Mouse (Mus musculus): ENCODE data around the gene Prcd. TPM values are rescaled to one million over a fixed set of nuclear protein-coding genes. Genes with fewer than 3 reads are reported as not detected.

Prcd gene
- polyA plus RNA-seq, 1 experiment, result 0.44 TPM

DNA sequence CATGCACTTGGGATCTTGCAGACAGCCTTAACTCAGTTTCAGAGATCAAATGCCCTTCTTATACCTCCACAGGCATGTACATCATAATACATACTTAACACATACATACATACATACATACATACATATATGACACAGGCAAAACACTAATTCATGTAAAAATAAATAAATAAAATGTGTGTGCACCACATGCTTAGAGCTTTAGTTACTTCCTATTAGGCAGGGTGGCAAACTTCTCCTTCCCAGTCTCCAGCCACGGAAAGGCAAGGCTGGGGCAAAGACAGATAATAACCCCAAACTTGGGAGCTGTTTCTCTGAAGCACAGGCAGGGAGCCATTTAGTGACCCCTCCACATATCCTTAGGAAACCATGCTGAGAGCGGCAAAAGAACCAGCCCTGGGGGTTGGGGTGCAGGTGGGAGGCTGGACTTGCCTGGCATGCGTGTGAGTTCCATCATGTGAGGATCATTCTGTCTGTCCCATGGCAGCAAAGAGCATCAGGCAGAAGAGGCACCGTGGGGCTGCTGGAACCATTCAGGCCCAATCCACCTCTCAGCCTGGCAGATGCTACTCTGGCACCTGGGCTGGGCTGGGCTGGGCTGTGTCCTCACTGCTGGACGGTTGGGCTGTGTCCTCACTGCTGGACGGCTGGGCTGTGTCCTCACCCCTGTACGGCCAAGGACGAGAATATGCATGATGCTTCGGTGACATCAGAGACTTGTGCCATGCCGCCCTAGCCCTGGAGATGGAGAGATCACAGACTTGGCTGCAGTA, 26.8 kb upstream of the Prcd start, which contains the start of gene Rhbdf2:
TSS of gene Rhbdf2 (minus strand) at position 721 of the 773 bp plus-strand sequence.
- Histone ChIP-seq H3K27ac (ENCODE audit: insufficient read depth, low read depth, low read length) (no peak within 1 kb of the TSS), H3K4me1 (ENCODE audit: control insufficient read depth, insufficient read depth, low read length) (peaks cover 19% of the 10 kb centered on the region), H3K27me3 (replicated peaks; ENCODE audit: control insufficient read depth, insufficient read depth, low read length) (no peaks in the 10 kb centered on the region), H3K4me3 (ENCODE audit: insufficient read depth, low read depth, low read length) (no peak within 1 kb of the TSS), H3K36me3 (ENCODE audit: control insufficient read depth, insufficient read depth, low read length) (no peaks in the 10 kb centered on the region)
- DNase-seq, result no peak
- 81% methylated on average over 10 of the region's 10 CpGs for WGBS
- no peak for TF ChIP-seq CTCF (conservative IDR thresholded peaks at IDR 0.05; ENCODE audit: insufficient read depth, insufficient read length, low read depth, low read length)
- TF ChIP-seq POLR2A (IDR thresholded peaks at IDR 0.05; ENCODE audit: low read depth, low read length), result no peak

DNA sequence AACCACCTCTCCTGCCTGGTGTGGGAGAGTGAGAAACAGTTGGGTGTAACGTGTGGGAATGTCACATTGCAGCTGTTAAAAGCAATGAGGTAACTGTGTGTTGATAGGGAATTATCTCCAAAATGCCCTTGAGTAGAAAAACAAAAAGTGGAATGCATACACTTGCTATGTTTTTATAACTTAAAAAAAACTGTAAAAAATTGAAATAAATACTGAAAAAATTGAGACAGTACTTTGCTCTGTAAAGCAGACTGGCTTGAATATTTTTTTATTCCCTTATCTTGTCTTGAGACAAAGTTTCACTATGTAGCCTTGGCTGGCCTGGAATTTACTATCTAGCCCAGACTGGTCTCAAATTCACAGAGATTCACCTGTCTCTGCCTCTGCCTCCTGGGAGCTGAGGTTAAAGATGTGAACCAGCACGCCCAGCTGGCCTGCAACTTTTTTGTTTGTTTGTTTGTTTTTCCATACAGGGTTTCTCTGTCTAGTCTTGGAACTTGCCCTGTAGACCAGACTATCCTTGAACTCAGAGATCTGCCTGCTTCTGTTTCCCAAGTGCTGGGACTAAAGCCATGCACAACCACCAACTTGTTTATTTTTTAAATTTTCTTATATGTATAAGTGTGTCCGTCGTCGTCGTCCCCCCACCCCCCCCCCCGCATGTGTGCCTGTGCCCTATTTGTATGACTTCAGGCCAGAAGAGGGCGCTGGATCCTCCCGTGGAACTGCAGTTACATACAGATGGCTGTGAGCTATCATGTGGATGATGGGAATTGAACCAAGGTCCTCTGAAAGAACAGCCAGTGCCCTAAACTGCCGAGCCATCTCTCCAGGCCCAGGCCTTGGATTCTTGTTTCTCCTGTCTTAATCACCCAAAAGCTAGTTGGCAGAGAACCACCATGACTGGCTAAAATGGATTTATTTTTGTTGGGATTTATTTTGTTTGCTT, 26.0 kb upstream of the Prcd start:
- TF ChIP-seq CTCF (conservative IDR thresholded peaks at IDR 0.05; ENCODE audit: insufficient read depth, insufficient read length, low read depth, low read length), result peak; percentile 40; the same call in 1 of the 2 replicates
- TF ChIP-seq POLR2A (IDR thresholded peaks at IDR 0.05; ENCODE audit: low read depth, low read length), result no peak
- Histone ChIP-seq H3K4me3 (ENCODE audit: insufficient read depth, low read depth, low read length) (no peak overlapping the region), H3K27me3 (replicated peaks; ENCODE audit: control insufficient read depth, insufficient read depth, low read length) (no peaks in the 10 kb centered on the region), H3K27ac (ENCODE audit: insufficient read depth, low read depth, low read length) (no peak overlapping the region), H3K36me3 (ENCODE audit: control insufficient read depth, insufficient read depth, low read length) (no peaks in the 10 kb centered on the region), H3K4me1 (ENCODE audit: control insufficient read depth, insufficient read depth, low read length) (peaks cover 11% of the 10 kb centered on the region)
- WGBS, result 38% methylated on average over 10 of the region's 10 CpGs
- peak; percentile 35 for DNase-seq

DNA sequence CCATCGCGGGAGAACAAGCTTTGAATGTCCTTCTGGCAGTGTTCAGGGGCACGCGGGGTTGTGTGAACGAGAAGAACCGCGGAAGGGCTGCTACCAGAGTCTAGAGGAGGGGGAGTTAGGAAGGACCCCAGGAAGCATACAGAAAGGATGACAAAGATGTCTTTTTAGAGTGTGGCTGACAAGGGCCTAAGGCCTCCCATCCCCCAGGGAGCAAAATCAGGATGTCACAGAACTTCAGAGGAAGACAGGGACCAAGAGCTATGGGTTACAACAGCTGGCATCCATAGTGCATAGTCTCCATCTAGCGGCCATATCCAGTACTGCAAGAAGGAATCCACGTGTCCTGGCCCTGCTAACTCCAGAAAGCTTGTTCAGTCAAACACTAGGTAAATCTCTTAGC, 24.6 kb upstream of the Prcd start:
- no peak overlapping the region for H3K4me3 ChIP-seq (ENCODE audit: insufficient read depth, low read depth, low read length)
- no peak overlapping the region for H3K27ac ChIP-seq (ENCODE audit: insufficient read depth, low read depth, low read length)
- TF ChIP-seq CTCF (conservative IDR thresholded peaks at IDR 0.05; ENCODE audit: insufficient read depth, insufficient read length, low read depth, low read length), result peak; percentile 99
- TF ChIP-seq POLR2A (IDR thresholded peaks at IDR 0.05; ENCODE audit: low read depth, low read length), result no peak
- peak; percentile 91 for DNase-seq
- H3K27me3 ChIP-seq (replicated peaks; ENCODE audit: control insufficient read depth, insufficient read depth, low read length), result no peaks in the 10 kb centered on the region
- H3K4me1 ChIP-seq (ENCODE audit: control insufficient read depth, insufficient read depth, low read length), result no peaks in the 10 kb centered on the region
- H3K36me3 ChIP-seq (ENCODE audit: control insufficient read depth, insufficient read depth, low read length), result no peaks in the 10 kb centered on the region
- WGBS, result 58% methylated on average over 9 of the region's 9 CpGs

DNA sequence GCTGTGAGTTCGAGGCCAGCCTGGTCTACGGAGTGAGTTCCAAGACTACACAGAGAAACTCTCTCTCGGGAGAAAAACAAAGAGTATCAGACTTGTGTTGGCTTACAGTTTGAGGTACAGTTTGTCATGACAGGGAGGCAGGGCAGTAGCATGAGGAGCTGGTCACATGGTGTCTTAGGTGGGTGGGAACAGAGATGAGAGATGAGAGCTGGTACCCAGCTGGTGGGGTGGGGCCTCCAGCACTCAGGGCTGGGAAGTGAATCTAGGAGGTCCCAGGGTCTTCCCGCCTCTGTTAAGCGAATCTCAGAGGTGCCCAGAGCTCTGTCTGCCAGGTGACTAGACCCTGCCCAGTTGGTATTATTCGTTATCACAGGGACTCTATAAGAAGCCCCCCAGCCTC, 23.9 kb upstream of the Prcd start:
- no peak overlapping the region for H3K4me3 ChIP-seq (ENCODE audit: insufficient read depth, low read depth, low read length)
- TF ChIP-seq CTCF (conservative IDR thresholded peaks at IDR 0.05; ENCODE audit: insufficient read depth, insufficient read length, low read depth, low read length) (no peak), POLR2A (IDR thresholded peaks at IDR 0.05; ENCODE audit: low read depth, low read length) (no peak)
- H3K4me1 ChIP-seq (ENCODE audit: control insufficient read depth, insufficient read depth, low read length), result no peaks in the 10 kb centered on the region
- H3K27ac ChIP-seq (ENCODE audit: insufficient read depth, low read depth, low read length), result no peak overlapping the region
- H3K27me3 ChIP-seq (replicated peaks; ENCODE audit: control insufficient read depth, insufficient read depth, low read length), result no peaks in the 10 kb centered on the region
- no peaks in the 10 kb centered on the region for H3K36me3 ChIP-seq (ENCODE audit: control insufficient read depth, insufficient read depth, low read length)
- DNase-seq, result no peak
- WGBS, result 92% methylated on average over 6 of the region's 6 CpGs

DNA sequence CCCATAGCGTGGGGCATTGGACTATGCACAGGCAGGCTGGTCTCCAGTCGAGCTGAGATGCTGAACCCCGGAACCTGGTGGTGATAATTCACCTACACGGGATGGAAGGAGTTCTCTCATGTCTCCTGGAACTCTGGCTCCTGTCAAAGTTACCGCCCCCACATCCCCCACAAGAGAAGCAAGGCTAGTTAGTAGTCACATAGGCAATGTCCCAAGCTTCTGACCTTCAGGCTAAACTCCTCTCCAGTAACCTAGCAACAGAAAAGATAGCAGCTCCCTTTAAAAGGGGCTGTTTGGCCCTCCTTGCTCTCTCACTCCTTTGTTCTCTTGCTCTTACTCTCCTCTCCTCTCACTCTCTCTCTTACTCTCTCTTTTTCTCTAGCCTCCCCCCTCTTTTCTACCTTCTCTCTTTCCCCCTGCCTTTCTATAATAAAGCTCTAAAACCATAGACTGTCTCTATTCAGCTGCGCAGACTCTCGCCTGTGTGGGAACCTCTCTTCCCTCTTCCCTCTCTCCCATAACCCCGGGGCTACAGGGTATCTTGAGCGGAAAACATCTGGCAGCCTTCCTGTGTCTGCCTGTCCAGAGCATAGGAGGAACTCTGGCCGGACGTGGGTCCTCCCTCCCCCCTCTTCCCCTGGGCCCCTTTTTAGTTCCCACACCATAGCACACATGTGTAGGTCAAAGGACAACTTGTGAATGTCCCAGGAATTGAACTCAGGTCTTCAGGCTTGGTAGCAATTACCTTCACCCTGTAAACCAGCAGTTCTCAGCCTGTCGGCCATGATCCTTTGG, 23.0 kb upstream of the Prcd start:
- H3K27me3 ChIP-seq (replicated peaks; ENCODE audit: control insufficient read depth, insufficient read depth, low read length), result no peaks in the 10 kb centered on the region
- DNase-seq, result no peak
- no peak overlapping the region for H3K27ac ChIP-seq (ENCODE audit: insufficient read depth, low read depth, low read length)
- H3K4me1 ChIP-seq (ENCODE audit: control insufficient read depth, insufficient read depth, low read length), result no peaks in the 10 kb centered on the region
- TF ChIP-seq CTCF (conservative IDR thresholded peaks at IDR 0.05; ENCODE audit: insufficient read depth, insufficient read length, low read depth, low read length), result no peak
- no peak for TF ChIP-seq POLR2A (IDR thresholded peaks at IDR 0.05; ENCODE audit: low read depth, low read length)
- H3K36me3 ChIP-seq (ENCODE audit: control insufficient read depth, insufficient read depth, low read length), result no peaks in the 10 kb centered on the region
- no peak overlapping the region for H3K4me3 ChIP-seq (ENCODE audit: insufficient read depth, low read depth, low read length)
- WGBS, result 45% methylated on average over 12 of the region's 12 CpGs

DNA sequence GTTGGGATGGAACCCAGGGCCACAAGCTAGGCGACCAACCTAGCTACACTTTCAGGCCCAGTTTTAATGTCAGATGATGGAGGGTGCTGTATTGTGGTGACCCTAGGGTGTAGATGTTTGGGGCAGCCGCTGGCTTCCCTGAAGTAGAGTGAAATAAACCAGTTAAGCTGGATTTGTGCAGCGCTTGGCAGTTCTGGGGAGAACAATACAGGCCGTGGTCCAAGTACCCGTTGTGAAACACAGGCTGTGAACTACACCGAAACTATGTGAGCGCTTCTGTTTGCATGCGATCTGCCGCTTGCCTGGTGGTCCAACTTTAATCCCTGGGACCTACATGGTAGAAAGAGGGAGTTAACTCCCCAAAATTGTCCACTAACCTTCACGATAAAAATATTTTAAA, 20.4 kb upstream of the Prcd start:
- Histone ChIP-seq H3K4me3 (ENCODE audit: insufficient read depth, low read depth, low read length) (no peak overlapping the region), H3K27me3 (replicated peaks; ENCODE audit: control insufficient read depth, insufficient read depth, low read length) (no peaks in the 10 kb centered on the region), H3K27ac (ENCODE audit: insufficient read depth, low read depth, low read length) (no peak overlapping the region), H3K36me3 (ENCODE audit: control insufficient read depth, insufficient read depth, low read length) (no peaks in the 10 kb centered on the region), H3K4me1 (ENCODE audit: control insufficient read depth, insufficient read depth, low read length) (no peaks in the 10 kb centered on the region)
- 80% methylated on average over 10 of the region's 10 CpGs for WGBS
- no peak for DNase-seq
- TF ChIP-seq POLR2A (IDR thresholded peaks at IDR 0.05; ENCODE audit: low read depth, low read length) (no peak), CTCF (conservative IDR thresholded peaks at IDR 0.05; ENCODE audit: insufficient read depth, insufficient read length, low read depth, low read length) (no peak)

Measured in kidney, adult 2 months (tissue).